Mouse (Mus musculus) layer of hippocampus, adult 9-11 months (tissue): Measurements from ENCODE around the gene Nt5e.

ENCODE experiments used
- DNase-seq: peaks from one replicate; pipeline ENCODE4 v3.0.0; 2022

Nt5e gene

DNA sequence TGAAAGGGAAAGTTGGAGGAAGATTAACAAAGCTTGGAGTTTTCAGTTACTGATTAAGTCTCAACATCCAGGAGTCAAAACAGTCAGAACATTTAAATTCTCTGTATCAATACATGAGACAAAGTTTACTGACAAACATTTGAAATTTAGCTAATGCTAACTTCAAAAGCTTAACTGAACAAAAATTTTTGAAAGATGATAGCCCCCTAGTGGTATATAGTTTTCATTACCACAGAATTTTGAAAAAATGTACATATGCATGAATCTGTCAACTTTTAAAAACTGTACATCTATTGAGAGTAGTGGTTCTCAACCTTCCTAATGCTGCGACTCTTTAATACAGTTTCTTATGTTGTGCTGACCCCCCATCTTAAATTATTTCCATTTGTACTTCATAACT lies 71.5 kb downstream of the Nt5e start:
- DNase-seq, result no peak

DNA sequence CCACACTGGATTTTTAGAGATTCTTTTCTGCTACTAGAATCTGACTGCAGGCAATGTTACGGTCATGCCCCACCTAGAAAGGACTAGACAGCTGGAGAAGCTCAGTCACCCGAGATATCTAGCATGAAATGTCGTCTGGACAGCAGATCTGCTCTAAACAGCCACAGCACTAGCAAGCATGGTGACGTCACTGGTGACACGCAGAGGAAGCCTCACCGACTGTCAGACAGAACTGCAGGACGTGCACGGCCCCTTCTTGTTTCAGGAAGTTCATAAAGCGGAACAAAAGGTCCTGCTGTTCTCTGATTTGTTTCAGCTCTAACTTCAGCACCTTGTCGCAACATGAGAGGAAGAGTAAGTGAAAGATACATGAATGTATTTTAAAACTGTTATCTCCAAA lies 77.1 kb downstream of the Nt5e start:
- DNase-seq, result peak; percentile 68

- no peak for DNase-seq
Measured at GRCm38 (mm10) chr9:88404515-88404914, 77.5 kb downstream of the Nt5e start.

GRCm38 (mm10) chr9:88409978-88410377 lies 83.0 kb downstream of the Nt5e start:
- DNase-seq, result no peak

DNA sequence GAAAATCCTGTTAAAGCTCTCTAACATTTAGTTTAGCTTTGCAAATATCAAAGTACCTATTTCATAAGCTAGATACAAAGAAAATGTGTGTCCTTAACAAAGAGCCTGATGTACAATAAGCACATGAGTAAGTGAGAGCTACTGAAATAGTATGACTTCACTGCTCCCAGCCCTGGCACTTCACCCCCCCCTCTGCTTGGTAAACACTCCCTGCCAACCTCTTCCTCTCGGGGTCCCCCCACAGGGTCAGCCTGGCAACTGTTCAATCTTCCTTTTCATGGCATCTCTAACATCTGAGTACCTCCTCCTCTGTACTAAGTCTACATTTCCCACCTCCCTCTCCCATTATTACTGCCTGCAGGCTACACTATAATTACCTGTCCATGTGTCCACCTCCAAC lies 89.8 kb downstream of the Nt5e start:
- no peak for DNase-seq
